Mouse (Mus musculus) olfactory bulb, adult 2 months (tissue): Measurements from ENCODE around the gene Zfp51.

ENCODE experiments used
- CTCF ChIP-seq: fragments of 200-500 bp; IDR thresholded peaks from 2 replicates; pipeline ENCODE4 v1.5.1; 2012; ENCODE audit warnings: low read depth, mild to moderate bottlenecking, low read length, moderate library complexity; ENCODE audit not compliant: insufficient read depth
- POLR2A ChIP-seq: fragments of 200-500 bp; IDR thresholded peaks from 2 replicates; pipeline ENCODE4 v1.6.1; 2012; ENCODE audit warnings: mild to moderate bottlenecking, low read depth, low read length, moderate library complexity; ENCODE audit not compliant: insufficient read depth

GRCm38 (mm10) chr17:21489500-21490001, 39.4 kb downstream of the Zfp51 start:
- TF ChIP-seq POLR2A (no peak), CTCF (no peak)
